Mouse (Mus musculus): ENCODE results near the gene Dgkh.

Gene Dgkh

DNA sequence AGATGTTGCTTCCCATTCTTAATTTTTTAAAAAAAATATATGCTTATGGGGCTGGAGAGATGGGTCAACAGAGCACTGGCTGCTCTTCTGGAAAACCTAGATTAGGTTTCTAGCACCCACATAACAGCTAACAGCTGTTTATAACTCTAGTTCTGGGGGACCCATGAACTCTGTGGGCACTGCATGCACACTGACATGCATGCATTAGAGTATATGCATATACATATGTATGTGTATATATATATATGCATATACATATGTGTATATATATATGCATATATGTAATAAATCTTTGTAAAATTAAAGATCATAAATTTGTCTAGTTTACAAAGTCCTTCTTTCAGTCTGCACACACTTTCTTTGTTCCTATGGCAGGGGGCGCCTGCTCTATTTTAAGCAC, 192.8 kb downstream of the Dgkh start:
- in situ Hi-C loops (cut with MboI, MseI), result no loop called here

DNA sequence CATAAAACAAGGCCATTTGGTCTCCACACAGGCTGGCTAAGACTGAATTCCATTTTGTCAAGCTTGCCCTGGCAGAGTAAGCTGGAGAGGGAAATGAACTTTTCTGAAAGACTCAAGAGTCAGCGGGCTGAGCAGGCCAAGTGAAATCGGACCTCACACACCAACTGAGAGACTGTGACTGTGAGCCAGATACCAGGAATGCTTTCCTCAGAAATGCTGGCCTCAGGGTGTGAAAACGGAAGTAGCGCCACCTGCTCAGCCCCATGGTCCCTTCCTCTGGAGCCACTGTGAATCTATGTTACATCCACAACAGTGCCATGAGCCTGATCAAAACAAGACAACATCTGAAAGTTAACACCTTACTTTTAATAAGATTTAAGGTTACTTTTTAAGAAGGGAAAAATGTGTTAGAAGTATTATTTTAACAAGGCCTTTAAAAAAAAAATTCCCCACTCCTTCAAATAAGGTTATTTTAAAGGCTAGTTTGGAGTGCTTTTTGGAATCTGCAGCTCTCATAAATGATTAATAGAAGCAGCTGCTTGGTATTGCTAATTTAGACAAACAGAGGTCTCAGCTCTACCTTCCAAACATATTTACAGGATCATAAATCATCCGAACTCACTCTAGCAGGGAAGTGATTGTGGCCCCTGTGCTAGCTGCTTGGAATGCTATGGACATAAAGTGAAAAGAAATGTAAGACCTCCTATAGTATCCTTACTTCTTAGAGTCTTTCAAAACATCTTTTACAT, 193.8 kb downstream of the Dgkh start:
- in situ Hi-C loops (cut with MboI, MseI), result no loop called here

DNA sequence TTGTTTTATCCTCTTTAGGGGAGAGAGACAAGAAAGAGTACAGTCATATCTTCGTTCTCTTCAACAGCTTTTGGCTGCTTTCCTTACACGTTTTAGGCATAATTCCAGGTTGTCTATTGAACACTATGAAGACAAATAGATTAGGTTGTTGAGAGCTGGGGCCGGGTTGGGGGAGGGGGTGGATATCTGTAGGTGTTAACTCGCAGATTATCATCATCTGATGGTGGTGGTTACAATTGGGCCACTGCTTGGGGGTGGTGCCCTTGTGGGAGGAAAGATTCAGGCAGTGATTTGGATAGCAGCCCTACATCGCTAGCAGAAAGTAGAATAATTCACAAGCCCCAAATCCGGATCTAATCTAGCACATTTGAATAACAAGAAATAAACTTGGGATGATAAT, 195.0 kb downstream of the Dgkh start:
- in situ Hi-C loops (cut with MboI, MseI), result no loop called here

GRCm38 (mm10) chr14:78536281-78537165, 196.1 kb downstream of the Dgkh start, which contains the start of gene Akap11:
Gene Akap11, minus strand, starts transcription at chr14:78536808.
- in situ Hi-C loops (cut with MboI, MseI), result no loop called here

GRCm38 (mm10) chr14:78535366-78535765, 197.2 kb downstream of the Dgkh start:
- in situ Hi-C loops (cut with MboI, MseI), result no loop called here

- in situ Hi-C loops (cut with MboI, MseI), result no loop called here
Measured at GRCm38 (mm10) chr14:78534651-78535050, 197.9 kb downstream of the Dgkh start.

- in situ Hi-C loops (cut with MboI, MseI), result no loop called here
Measured at GRCm38 (mm10) chr14:78533701-78534100, 198.9 kb downstream of the Dgkh start.

- in situ Hi-C loops (cut with MboI, MseI), result no loop called here
Measured at GRCm38 (mm10) chr14:78532345-78532744, 200.2 kb downstream of the Dgkh start.

DNA sequence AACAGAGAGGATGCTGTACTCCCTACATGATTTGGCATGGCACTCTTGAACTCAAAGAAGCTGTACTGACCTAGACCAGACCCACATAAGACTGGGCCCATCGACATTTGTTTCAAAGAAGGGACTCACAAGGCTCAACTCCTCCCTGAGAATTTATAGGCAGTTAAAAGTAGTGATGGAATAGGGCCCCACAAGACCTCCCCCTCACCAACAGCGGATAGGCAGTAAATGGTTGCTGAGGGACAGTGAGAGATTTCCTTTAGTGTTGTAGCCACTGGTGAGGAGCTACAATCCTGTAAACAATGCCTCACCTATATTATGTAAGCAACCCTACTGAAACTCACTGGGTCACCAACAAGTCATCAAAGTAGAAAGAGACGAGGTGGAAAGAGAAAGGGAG, 202.3 kb downstream of the Dgkh start:
- in situ Hi-C loops (cut with MboI, MseI), result no loop called here

- in situ Hi-C loops (cut with MboI, MseI), result no loop called here
Measured at GRCm38 (mm10) chr14:78528461-78529425, 203.8 kb downstream of the Dgkh start.

DNA sequence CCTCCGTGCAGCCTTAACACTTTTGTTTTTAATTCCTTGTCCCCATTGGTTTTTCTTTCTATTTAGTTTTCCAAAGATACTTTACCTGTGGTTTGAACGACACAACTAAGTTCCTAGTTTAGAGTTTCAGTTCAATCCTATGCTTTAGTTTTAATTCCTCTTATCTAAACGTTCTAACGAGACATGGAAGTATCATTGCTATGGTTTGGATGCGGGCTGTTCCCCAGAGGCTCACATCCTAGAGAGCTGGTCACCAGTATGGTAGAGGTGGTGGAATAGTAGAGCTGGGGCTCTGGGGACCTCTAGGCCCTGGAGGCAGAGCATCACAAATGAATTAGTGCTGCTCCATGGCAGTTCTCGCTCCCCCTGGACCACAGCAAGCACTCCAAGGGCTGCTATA, 205.7 kb downstream of the Dgkh start:
- in situ Hi-C loops (cut with MboI, MseI), result no loop called here

DNA sequence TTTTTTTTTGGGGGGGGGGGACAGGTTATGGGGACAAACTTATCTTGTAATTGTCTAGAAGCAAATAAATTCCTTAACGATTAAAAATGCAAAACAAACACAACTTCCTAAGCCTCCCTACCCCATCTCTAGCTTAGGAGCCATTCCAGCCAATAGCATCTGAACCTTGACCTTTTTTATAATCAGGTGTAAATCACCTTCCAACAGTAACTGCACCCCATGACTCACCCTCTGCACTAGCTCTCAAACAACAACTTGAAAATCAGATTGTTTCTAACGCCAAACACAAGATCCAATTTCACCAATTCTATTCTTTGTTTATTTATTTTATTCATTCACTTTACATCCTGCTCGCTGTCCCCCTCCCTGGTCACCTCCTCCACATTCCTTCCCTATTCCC, 206.1 kb downstream of the Dgkh start:
- in situ Hi-C loops (cut with MboI, MseI), result no loop called here

- in situ Hi-C loops (cut with MboI, MseI), result no loop called here
Measured at GRCm38 (mm10) chr14:78525611-78526457, 206.7 kb downstream of the Dgkh start.

DNA sequence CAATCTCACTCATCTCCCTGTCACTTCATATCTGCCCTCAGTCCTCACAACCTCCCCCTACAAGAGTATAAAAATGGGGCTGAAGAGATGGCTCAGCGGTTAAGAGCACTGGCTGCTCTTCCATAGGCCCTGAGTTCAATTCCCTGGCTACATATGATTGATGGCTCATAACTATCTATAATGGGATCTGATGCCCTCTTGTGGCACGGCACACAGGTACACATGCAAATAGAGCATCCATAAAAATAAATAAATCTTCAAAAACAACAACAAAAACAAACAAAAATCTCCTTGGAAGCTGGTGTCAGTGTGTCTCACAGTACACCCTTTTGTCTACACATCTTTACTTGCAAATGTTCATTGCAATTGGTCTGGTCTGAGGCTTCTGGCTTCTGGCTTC, 207.5 kb downstream of the Dgkh start:
- in situ Hi-C loops (cut with MboI, MseI), result no loop called here

DNA sequence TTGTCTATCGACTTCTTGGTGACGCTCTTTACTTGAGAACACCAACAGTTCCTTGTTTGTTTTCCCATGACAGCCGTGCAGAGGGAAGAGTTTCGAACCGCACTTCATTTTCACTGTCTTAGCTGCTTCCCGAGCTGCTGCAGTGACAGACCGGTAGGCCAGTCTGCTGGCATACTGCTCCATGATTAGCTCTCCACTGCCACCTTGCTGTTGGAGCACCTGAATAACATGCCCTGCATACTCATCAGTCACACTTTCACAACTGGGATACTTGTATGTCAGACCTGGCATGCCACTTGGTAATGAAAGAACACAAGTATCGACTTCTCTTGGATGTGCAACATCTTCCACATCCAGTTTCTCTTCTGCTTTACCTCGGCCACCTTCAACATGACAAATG, 221.9 kb downstream of the Dgkh start:
- in situ Hi-C loops (cut with MboI, MseI), result no loop called here

GRCm38 (mm10) chr14:78509791-78510190, 222.8 kb downstream of the Dgkh start:
- in situ Hi-C loops (cut with MboI, MseI), result no loop called here

All from regulatory T cell (primary cell).